Mouse (Mus musculus) spleen, postnatal 0 days (tissue): ENCODE results near the gene Slc7a15. TPM values are rescaled to one million over a fixed set of nuclear protein-coding genes. Genes with fewer than 3 reads are reported as not detected.

ENCODE experiments used
- polyA plus RNA-seq: library from polyadenylated mRNA; unstranded; fragments of >200 nt; fragmentation: Nextera tagmentation; extraction: Ambion mirVana; gene quantifications from 2 replicates; pipeline ENCODE4 v1.2.1, GENCODE M21; 2015

Gene Slc7a15
- polyA plus RNA-seq: not detected in 2 replicates

GRCm38 (mm10) chr12:8598966-8599365, at the start of gene Slc7a15:
Gene Slc7a15, minus strand, starts transcription at chr12:8599066.

GRCm38 (mm10) chr12:8499871-8500596, 98.8 kb downstream of the Slc7a15 start, which contains the start of gene Rhob:
Gene Rhob, minus strand, starts transcription at chr12:8500009.

Other genes with a start within 250 kb of the Slc7a15 start
- gene Rhob, start 99.1 kb downstream of the Slc7a15 start, polyA plus RNA-seq: 18.9 and 21.3 TPM in 2 replicates
- 27.0 and 28.8 TPM in 2 replicates for gene Pum2, start 75.1 kb upstream of the Slc7a15 start, polyA plus RNA-seq
- 6.7 and 8.9 TPM in 2 replicates for gene Sdc1, start 172.3 kb upstream of the Slc7a15 start, polyA plus RNA-seq